Mouse (Mus musculus): Measurements from ENCODE around the gene Gm10964. TPM values are rescaled to one million over a fixed set of nuclear protein-coding genes. Genes with fewer than 3 reads are reported as not detected.
A peak's percentile ranks its signal among the peaks of the same experiment; 100 is the strongest.

The Gm10964 gene
- polyA plus RNA-seq (2014; fragmentation: Nextera tagmentation; extraction: Ambion mirVana), result not detected in 2 replicates

- ATAC-seq (ENCODE audit: low FRiP score, low TSS enrichment), result no peak
- no peaks in the 10 kb centered on the region for H3K9me3 ChIP-seq (ENCODE audit: control insufficient read depth, low read length)
- WGBS, result 93% methylated on average over 1 of the region's 1 CpGs
Measured at GRCm38 (mm10) chr3:103739329-103739728, at the start of gene Gm10964. Gene Gm10964 (plus strand): TSS chr3:103739366.

GRCm38 (mm10) chr3:103690506-103690905, 48.7 kb upstream of the Gm10964 start:
- H3K9ac ChIP-seq (ENCODE audit: low read depth, low read length), result no peak overlapping the region
- H3K4me2 ChIP-seq (replicated peaks; ENCODE audit: low read depth, low read length), result no peak overlapping the region
- no peak overlapping the region for H3K4me3 ChIP-seq (ENCODE audit: low read length)
- 77% methylated on average over 3 of the region's 3 CpGs for WGBS
- H3K4me1 ChIP-seq (ENCODE audit: control insufficient read depth, insufficient read depth, low read length), result no peaks in the 10 kb centered on the region
- no peak overlapping the region for H3K27ac ChIP-seq (ENCODE audit: low read depth, low read length)
- no peaks in the 10 kb centered on the region for H3K27me3 ChIP-seq (ENCODE audit: control insufficient read depth, insufficient read depth, low read length)
- ATAC-seq (ENCODE audit: low FRiP score, low TSS enrichment), result no peak
- H3K36me3 ChIP-seq (ENCODE audit: control insufficient read depth, insufficient read depth, low read length), result no peaks in the 10 kb centered on the region
- no peaks in the 10 kb centered on the region for H3K9me3 ChIP-seq (ENCODE audit: control insufficient read depth, low read length)

More at GRCm38 (mm10) chr3:103739329-103739728, at the start of gene Gm10964:
- Histone ChIP-seq H3K4me2 (replicated peaks; ENCODE audit: low read depth, low read length) (peak within 1 kb of the TSS; percentile 51), H3K27me3 (ENCODE audit: control insufficient read depth, insufficient read depth, low read length) (no peaks in the 10 kb centered on the region), H3K9ac (ENCODE audit: low read depth, low read length) (peak within 1 kb of the TSS; percentile 54), H3K4me1 (ENCODE audit: control insufficient read depth, insufficient read depth, low read length) (peaks cover 32% of the 10 kb centered on the region), H3K27ac (ENCODE audit: low read depth, low read length) (peak within 1 kb of the TSS; percentile 94), H3K4me3 (ENCODE audit: low read length) (peak within 1 kb of the TSS; percentile 40), H3K36me3 (ENCODE audit: control insufficient read depth, insufficient read depth, low read length) (peaks cover 24% of the 10 kb centered on the region)

- WGBS, result 57% methylated on average over 3 of the region's 3 CpGs
- no peak overlapping the region for H3K4me3 ChIP-seq (ENCODE audit: low read length)
- no peaks in the 10 kb centered on the region for H3K27me3 ChIP-seq (ENCODE audit: control insufficient read depth, insufficient read depth, low read length)
- ATAC-seq (ENCODE audit: low FRiP score, low TSS enrichment), result no peak
- no peak overlapping the region for H3K9ac ChIP-seq (ENCODE audit: low read depth, low read length)
- H3K9me3 ChIP-seq (ENCODE audit: control insufficient read depth, low read length), result no peaks in the 10 kb centered on the region
- H3K27ac ChIP-seq (ENCODE audit: low read depth, low read length), result no peak overlapping the region
- no peaks in the 10 kb centered on the region for H3K4me1 ChIP-seq (ENCODE audit: control insufficient read depth, insufficient read depth, low read length)
- H3K4me2 ChIP-seq (replicated peaks; ENCODE audit: low read depth, low read length), result no peak overlapping the region
- no peaks in the 10 kb centered on the region for H3K36me3 ChIP-seq (ENCODE audit: control insufficient read depth, insufficient read depth, low read length)
Measured at GRCm38 (mm10) chr3:103695556-103695955, 43.6 kb upstream of the Gm10964 start.

- Histone ChIP-seq H3K27me3 (ENCODE audit: control insufficient read depth, insufficient read depth, low read length) (no peaks in the 10 kb centered on the region), H3K4me3 (ENCODE audit: low read length) (no peak overlapping the region), H3K36me3 (ENCODE audit: control insufficient read depth, insufficient read depth, low read length) (no peaks in the 10 kb centered on the region), H3K9ac (ENCODE audit: low read depth, low read length) (no peak overlapping the region), H3K4me1 (ENCODE audit: control insufficient read depth, insufficient read depth, low read length) (no peaks in the 10 kb centered on the region), H3K9me3 (ENCODE audit: control insufficient read depth, low read length) (no peaks in the 10 kb centered on the region), H3K4me2 (replicated peaks; ENCODE audit: low read depth, low read length) (no peak overlapping the region), H3K27ac (ENCODE audit: low read depth, low read length) (no peak overlapping the region)
- WGBS, result 83% methylated on average over 1 of the region's 1 CpGs
- ATAC-seq (ENCODE audit: low FRiP score, low TSS enrichment), result no peak
Measured at GRCm38 (mm10) chr3:103696388-103696925, 42.7 kb upstream of the Gm10964 start.

- 82% methylated on average over 6 of the region's 6 CpGs for WGBS
Measured at GRCm38 (mm10) chr3:103704661-103705060, 34.5 kb upstream of the Gm10964 start.

GRCm38 (mm10) chr3:103705426-103705825, 33.7 kb upstream of the Gm10964 start:
- H3K4me3 ChIP-seq (ENCODE audit: low read length), result no peak overlapping the region
- H3K9ac ChIP-seq (ENCODE audit: low read depth, low read length), result no peak overlapping the region
- WGBS, result 86% methylated on average over 12 of the region's 12 CpGs
- no peaks in the 10 kb centered on the region for H3K36me3 ChIP-seq (ENCODE audit: control insufficient read depth, insufficient read depth, low read length)
- no peak overlapping the region for H3K27ac ChIP-seq (ENCODE audit: low read depth, low read length)
- no peak for ATAC-seq (ENCODE audit: low FRiP score, low TSS enrichment)
- no peaks in the 10 kb centered on the region for H3K27me3 ChIP-seq (ENCODE audit: control insufficient read depth, insufficient read depth, low read length)
- H3K9me3 ChIP-seq (ENCODE audit: control insufficient read depth, low read length), result no peaks in the 10 kb centered on the region
- no peak overlapping the region for H3K4me2 ChIP-seq (replicated peaks; ENCODE audit: low read depth, low read length)
- H3K4me1 ChIP-seq (ENCODE audit: control insufficient read depth, insufficient read depth, low read length), result no peaks in the 10 kb centered on the region

More at GRCm38 (mm10) chr3:103704661-103705060, 34.5 kb upstream of the Gm10964 start:
- Histone ChIP-seq H3K9ac (ENCODE audit: low read depth, low read length) (no peak overlapping the region), H3K4me1 (ENCODE audit: control insufficient read depth, insufficient read depth, low read length) (no peaks in the 10 kb centered on the region), H3K27me3 (ENCODE audit: control insufficient read depth, insufficient read depth, low read length) (no peaks in the 10 kb centered on the region), H3K36me3 (ENCODE audit: control insufficient read depth, insufficient read depth, low read length) (no peaks in the 10 kb centered on the region), H3K4me2 (replicated peaks; ENCODE audit: low read depth, low read length) (no peak overlapping the region), H3K4me3 (ENCODE audit: low read length) (no peak overlapping the region), H3K9me3 (ENCODE audit: control insufficient read depth, low read length) (no peaks in the 10 kb centered on the region), H3K27ac (ENCODE audit: low read depth, low read length) (no peak overlapping the region)
- ATAC-seq (ENCODE audit: low FRiP score, low TSS enrichment), result no peak

GRCm38 (mm10) chr3:103709470-103710040, 29.6 kb upstream of the Gm10964 start:
- Histone ChIP-seq H3K36me3 (ENCODE audit: control insufficient read depth, insufficient read depth, low read length) (no peaks in the 10 kb centered on the region), H3K9ac (ENCODE audit: low read depth, low read length) (no peak overlapping the region), H3K27me3 (ENCODE audit: control insufficient read depth, insufficient read depth, low read length) (no peaks in the 10 kb centered on the region), H3K4me1 (ENCODE audit: control insufficient read depth, insufficient read depth, low read length) (no peaks in the 10 kb centered on the region), H3K9me3 (ENCODE audit: control insufficient read depth, low read length) (no peaks in the 10 kb centered on the region), H3K27ac (ENCODE audit: low read depth, low read length) (no peak overlapping the region), H3K4me2 (replicated peaks; ENCODE audit: low read depth, low read length) (no peak overlapping the region), H3K4me3 (ENCODE audit: low read length) (no peak overlapping the region)
- 89% methylated on average over 5 of the region's 5 CpGs for WGBS
- no peak for ATAC-seq (ENCODE audit: low FRiP score, low TSS enrichment)

GRCm38 (mm10) chr3:103712196-103712595, 27.0 kb upstream of the Gm10964 start:
- H3K9me3 ChIP-seq (ENCODE audit: control insufficient read depth, low read length), result no peaks in the 10 kb centered on the region
- H3K36me3 ChIP-seq (ENCODE audit: control insufficient read depth, insufficient read depth, low read length), result no peaks in the 10 kb centered on the region
- H3K9ac ChIP-seq (ENCODE audit: low read depth, low read length), result no peak overlapping the region
- H3K4me3 ChIP-seq (ENCODE audit: low read length), result no peak overlapping the region
- 0 out of 2 replicates have a peak, but pooled peaks cover 8% of the 10 kb centered on the region for H3K4me1 ChIP-seq (ENCODE audit: control insufficient read depth, insufficient read depth, low read length)
- H3K27me3 ChIP-seq (ENCODE audit: control insufficient read depth, insufficient read depth, low read length), result no peaks in the 10 kb centered on the region
- ATAC-seq (ENCODE audit: low FRiP score, low TSS enrichment), result no peak
- no peak overlapping the region for H3K4me2 ChIP-seq (replicated peaks; ENCODE audit: low read depth, low read length)
- WGBS, result 88% methylated on average over 4 of the region's 4 CpGs
- no peak overlapping the region for H3K27ac ChIP-seq (ENCODE audit: low read depth, low read length)

GRCm38 (mm10) chr3:103714236-103714875, 24.8 kb upstream of the Gm10964 start:
- Histone ChIP-seq H3K4me2 (replicated peaks; ENCODE audit: low read depth, low read length) (no peak overlapping the region), H3K4me1 (ENCODE audit: control insufficient read depth, insufficient read depth, low read length) (peaks cover 20% of the 10 kb centered on the region), H3K27ac (ENCODE audit: low read depth, low read length) (no peak overlapping the region), H3K9me3 (ENCODE audit: control insufficient read depth, low read length) (no peaks in the 10 kb centered on the region), H3K27me3 (ENCODE audit: control insufficient read depth, insufficient read depth, low read length) (no peaks in the 10 kb centered on the region), H3K9ac (ENCODE audit: low read depth, low read length) (no peak overlapping the region), H3K36me3 (ENCODE audit: control insufficient read depth, insufficient read depth, low read length) (no peaks in the 10 kb centered on the region), H3K4me3 (ENCODE audit: low read length) (no peak overlapping the region)
- WGBS, result 73% methylated on average over 7 of the region's 7 CpGs
- ATAC-seq (ENCODE audit: low FRiP score, low TSS enrichment), result no peak
